Mouse (Mus musculus): ENCODE measurements around the gene Pcolce.

The Pcolce gene

GRCm38 (mm10) chr5:137613550-137613949 lies at the start of gene Pcolce:
Gene Pcolce, minus strand, starts transcription at chr5:137613784.
- DNase-seq (ENCODE audit: low spot score): peak; percentile 66

- DNase-seq (ENCODE audit: low spot score): no peak
Observed at GRCm38 (mm10) chr5:137663057-137663456, 49.5 kb upstream of the Pcolce start.

- DNase-seq (ENCODE audit: low spot score): peak; percentile 56
Observed at GRCm38 (mm10) chr5:137660064-137660688, 46.6 kb upstream of the Pcolce start.

GRCm38 (mm10) chr5:137656977-137657376 lies 43.4 kb upstream of the Pcolce start:
- DNase-seq (ENCODE audit: low spot score): peak; percentile 64

GRCm38 (mm10) chr5:137654746-137655145 lies 41.2 kb upstream of the Pcolce start:
- no peak for DNase-seq (ENCODE audit: low spot score)

- no peak for DNase-seq (ENCODE audit: low spot score)
Observed at GRCm38 (mm10) chr5:137653366-137653765, 39.8 kb upstream of the Pcolce start.

- no peak for DNase-seq (ENCODE audit: low spot score)
Observed at GRCm38 (mm10) chr5:137652474-137652873, 38.9 kb upstream of the Pcolce start.

GRCm38 (mm10) chr5:137649669-137650571 lies 36.3 kb upstream of the Pcolce start:
- DNase-seq (ENCODE audit: low spot score): no peak

- no peak for DNase-seq (ENCODE audit: low spot score)
Observed at GRCm38 (mm10) chr5:137649251-137649650, 35.7 kb upstream of the Pcolce start.

GRCm38 (mm10) chr5:137647827-137648601 lies 34.4 kb upstream of the Pcolce start:
- DNase-seq (ENCODE audit: low spot score): no peak

GRCm38 (mm10) chr5:137645652-137646091 lies 32.1 kb upstream of the Pcolce start, which contains the start of gene Irs3:
Gene Irs3, minus strand, starts transcription at chr5:137645714.
- no peak for DNase-seq (ENCODE audit: low spot score)

- DNase-seq (ENCODE audit: low spot score): no peak
Observed at GRCm38 (mm10) chr5:137645091-137645651, 31.6 kb upstream of the Pcolce start.

- DNase-seq (ENCODE audit: low spot score): no peak
Observed at GRCm38 (mm10) chr5:137644484-137644883, 30.9 kb upstream of the Pcolce start.

- no peak for DNase-seq (ENCODE audit: low spot score)
Observed at GRCm38 (mm10) chr5:137642886-137643285, 29.3 kb upstream of the Pcolce start.

GRCm38 (mm10) chr5:137641054-137641453 lies 27.5 kb upstream of the Pcolce start, which contains the start of gene Sap25:
Gene Sap25, plus strand, starts transcription at chr5:137641334.
- no peak for DNase-seq (ENCODE audit: low spot score)

- DNase-seq (ENCODE audit: low spot score): no peak
Observed at GRCm38 (mm10) chr5:137639472-137639871, 25.9 kb upstream of the Pcolce start.

GRCm38 (mm10) chr5:137633397-137634084 lies 20.0 kb upstream of the Pcolce start:
- no peak for DNase-seq (ENCODE audit: low spot score)

GRCm38 (mm10) chr5:137631591-137631990 lies 18.0 kb upstream of the Pcolce start:
- DNase-seq (ENCODE audit: low spot score): no peak

- DNase-seq (ENCODE audit: low spot score): no peak
Observed at GRCm38 (mm10) chr5:137631171-137631570, 17.6 kb upstream of the Pcolce start.

- no peak for DNase-seq (ENCODE audit: low spot score)
Observed at GRCm38 (mm10) chr5:137630602-137631001, 17.0 kb upstream of the Pcolce start.

- DNase-seq (ENCODE audit: low spot score): no peak
Observed at GRCm38 (mm10) chr5:137629906-137630545, 16.4 kb upstream of the Pcolce start.
